Comparison of ENCODE assay signal across 8 mouse cellular contexts in genomic region chr11:77385706-77386690, GRCm38 (mm10).
DNase-seq lines count a peak whose midpoint lies in the region; ATAC-seq lines count a peak whose summit lies in the region.

No protein-coding gene starts in this region.

- H3K4me1 ChIP-seq in heart, embryonic 16.5 days (ENCODE audit: control insufficient read depth, insufficient read depth, low read length), result peaks cover 36% of the 10 kb centered on the region
- H3K4me1 ChIP-seq in forebrain, embryonic 16.5 days (replicated peaks; ENCODE audit: control insufficient read depth, insufficient read depth, low read length), result no peaks in the 10 kb centered on the region

- no peak overlapping the region for H3K9ac ChIP-seq in heart, embryonic 16.5 days (ENCODE audit: low read length)
- H3K9ac ChIP-seq in forebrain, embryonic 16.5 days (replicated peaks; ENCODE audit: low read depth, low read length), result no peak overlapping the region

- 24% methylated on average over 3 of the region's 3 CpGs for WGBS in heart, embryonic 16.5 days
- 43% methylated on average over 3 of the region's 3 CpGs for WGBS in forebrain, embryonic 16.5 days

- intact Hi-C loops in left cerebral cortex, postnatal 14 days (cut with DNase I), result no loop called here
- intact Hi-C loops in left cerebral cortex, postnatal 36 days (cut with DNase I), result no loop called here

- ATAC-seq in heart, embryonic 16.5 days (replicated peaks; ENCODE audit: extremely low read depth, insufficient read depth, low FRiP score), result 0 out of 2 replicates have a peak, but pooled peaks have one; percentile 45
- ATAC-seq in forebrain, embryonic 16.5 days, result no peak

- H3K27ac ChIP-seq in heart, embryonic 16.5 days (ENCODE audit: low read length), result peak overlapping the region; percentile 64
- no peak overlapping the region for H3K27ac ChIP-seq in forebrain, embryonic 16.5 days (ENCODE audit: low read length)

- H3K27me3 ChIP-seq in heart, embryonic 16.5 days (ENCODE audit: control insufficient read depth, insufficient read depth, low read length), result no peaks in the 10 kb centered on the region
- H3K27me3 ChIP-seq in forebrain, embryonic 16.5 days (replicated peaks; ENCODE audit: control insufficient read depth, insufficient read depth, low read length), result no peaks in the 10 kb centered on the region

- H3K9me3 ChIP-seq in heart, embryonic 16.5 days (replicated peaks; ENCODE audit: control insufficient read depth, low read length), result no peaks in the 10 kb centered on the region
- no peaks in the 10 kb centered on the region for H3K9me3 ChIP-seq in forebrain, embryonic 16.5 days (ENCODE audit: control insufficient read depth, low read length)

- peaks cover 5% of the 10 kb centered on the region; the same call in 1 of the 2 replicates for H3K36me3 ChIP-seq in heart, embryonic 16.5 days (ENCODE audit: control insufficient read depth, insufficient read depth)
- no peaks in the 10 kb centered on the region for H3K36me3 ChIP-seq in forebrain, embryonic 16.5 days (ENCODE audit: control insufficient read depth, insufficient read depth)

- no peak overlapping the region for H3K4me3 ChIP-seq in heart, embryonic 16.5 days (ENCODE audit: low read length)
- no peak overlapping the region for H3K4me3 ChIP-seq in forebrain, embryonic 16.5 days (replicated peaks; ENCODE audit: low read length)

- H3K4me2 ChIP-seq in heart, embryonic 16.5 days (ENCODE audit: low read depth, low read length), result no peak overlapping the region
- H3K4me2 ChIP-seq in forebrain, embryonic 16.5 days (ENCODE audit: low read length), result no peak overlapping the region

- DNase-seq in left cerebral cortex, postnatal 14 days (ENCODE audit: low spot score in 2 of 2), result peak; percentile 20 to 45
- no peak for DNase-seq in left cerebral cortex, postnatal 36 days (ENCODE audit: low spot score in 2 of 2)
- peak; percentile 55 for DNase-seq in adrenal gland, adult 2 months
- peak; percentile 52 for DNase-seq in lung, postnatal 10 days
- DNase-seq in thymus, postnatal 25 days, result peak; percentile 48
- no peak for DNase-seq in neural tube, embryonic 10.5 days (ENCODE audit: extremely low spot score, low spot score)

Comparison
In these comparisons a context has a peak if more than half of its experiments do, and no peak if none do; other contexts are left out.
1. DNase-seq: peak in left cerebral cortex, postnatal 14 days (2 of 2), adrenal gland, adult 2 months (single experiment), lung, postnatal 10 days (single experiment) and thymus, postnatal 25 days (single experiment); none in left cerebral cortex, postnatal 36 days (0 of 2) and neural tube, embryonic 10.5 days (single experiment).